Mouse (Mus musculus): ENCODE data around the gene Pou2f2. TPM values are rescaled to one million over a fixed set of nuclear protein-coding genes. Genes with fewer than 3 reads are reported as not detected.

Pou2f2 gene
- polyA plus RNA-seq, 1 experiment = 141 TPM

GRCm38 (mm10) chr7:25131247-25131646, 48.3 kb downstream of the Pou2f2 start:
- peaks cover 11% of the 10 kb centered on the region for H3K9me3 ChIP-seq
- peak overlapping the region; percentile 72 for H3K4me3 ChIP-seq (replicated peaks)
- H3K27me3 ChIP-seq (replicated peaks) = peaks cover 41% of the 10 kb centered on the region
- H3K4me1 ChIP-seq = peaks cover 70% of the 10 kb centered on the region
- TF ChIP-seq FLI1 (IDR thresholded peaks at IDR 0.05; ENCODE audit: low read length) = no peak
- peaks cover 51% of the 10 kb centered on the region for H3K36me3 ChIP-seq (replicated peaks; ENCODE audit: low read length)

GRCm38 (mm10) chr7:25130565-25130964, 49.0 kb downstream of the Pou2f2 start:
- H3K4me3 ChIP-seq (replicated peaks) = peak overlapping the region; percentile 54
- TF ChIP-seq FLI1 (IDR thresholded peaks at IDR 0.05; ENCODE audit: low read length) (no peak), GATA1 (IDR thresholded peaks at IDR 0.05; ENCODE audit: borderline replicate concordance, low read length) (no peak)
- peaks cover 47% of the 10 kb centered on the region for H3K36me3 ChIP-seq (replicated peaks; ENCODE audit: low read length)
- peaks cover 4% of the 10 kb centered on the region for H3K9me3 ChIP-seq
- peaks cover 74% of the 10 kb centered on the region for H3K4me1 ChIP-seq
- peaks cover 35% of the 10 kb centered on the region for H3K27me3 ChIP-seq (replicated peaks)

- H3K4me3 ChIP-seq (replicated peaks) = peak overlapping the region; percentile 87
- TF ChIP-seq GATA1 (IDR thresholded peaks at IDR 0.05; ENCODE audit: borderline replicate concordance, low read length) = no peak
- no peak for TF ChIP-seq FLI1 (IDR thresholded peaks at IDR 0.05; ENCODE audit: low read length)
- H3K9me3 ChIP-seq = no peaks in the 10 kb centered on the region
- peaks cover 37% of the 10 kb centered on the region for H3K36me3 ChIP-seq (replicated peaks; ENCODE audit: low read length)
- H3K4me1 ChIP-seq = peaks cover 72% of the 10 kb centered on the region
- H3K27me3 ChIP-seq (replicated peaks) = peaks cover 26% of the 10 kb centered on the region
These were observed 50.0 kb downstream of the Pou2f2 start for GRCm38 (mm10) chr7:25129390-25129979.

DNA sequence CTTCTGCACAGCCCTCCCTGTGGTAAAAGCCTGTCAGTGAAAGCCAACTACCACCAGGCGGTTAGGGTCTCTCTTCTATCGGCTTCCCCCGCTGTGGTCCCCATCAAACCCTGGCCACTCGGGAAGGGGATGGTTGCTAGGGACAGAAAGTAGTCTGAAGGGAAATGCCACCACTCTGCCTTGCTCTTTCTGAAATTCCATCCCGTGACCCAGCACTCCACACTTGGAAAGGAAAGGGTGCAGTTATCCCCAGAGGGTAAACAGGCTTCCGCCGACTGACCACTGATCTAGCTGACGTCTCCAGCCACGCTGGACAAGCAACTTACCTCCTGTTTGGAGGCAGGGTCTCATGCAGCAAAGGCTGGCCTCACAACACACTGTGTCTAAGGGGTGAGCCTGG, 51.6 kb downstream of the Pou2f2 start:
- H3K36me3 ChIP-seq (replicated peaks; ENCODE audit: low read length) = peaks cover 39% of the 10 kb centered on the region
- peaks cover 70% of the 10 kb centered on the region for H3K4me1 ChIP-seq
- H3K9me3 ChIP-seq = no peaks in the 10 kb centered on the region
- H3K4me3 ChIP-seq (replicated peaks) = no peak overlapping the region
- H3K27me3 ChIP-seq (replicated peaks) = peaks cover 14% of the 10 kb centered on the region
- TF ChIP-seq FLI1 (IDR thresholded peaks at IDR 0.05; ENCODE audit: low read length) = no peak
- TF ChIP-seq GATA1 (IDR thresholded peaks at IDR 0.05; ENCODE audit: borderline replicate concordance, low read length) = no peak

- H3K4me1 ChIP-seq = peaks cover 68% of the 10 kb centered on the region
- peaks cover 8% of the 10 kb centered on the region for H3K27me3 ChIP-seq (replicated peaks)
- peaks cover 53% of the 10 kb centered on the region for H3K36me3 ChIP-seq (replicated peaks; ENCODE audit: low read length)
- no peak overlapping the region for H3K4me3 ChIP-seq (replicated peaks)
- TF ChIP-seq FLI1 (IDR thresholded peaks at IDR 0.05; ENCODE audit: low read length) = no peak
- H3K9me3 ChIP-seq = no peaks in the 10 kb centered on the region
These were observed 53.7 kb downstream of the Pou2f2 start for GRCm38 (mm10) chr7:25125716-25126281.

GRCm38 (mm10) chr7:25121240-25121786, 58.2 kb downstream of the Pou2f2 start:
- no peak for TF ChIP-seq GATA1 (IDR thresholded peaks at IDR 0.05; ENCODE audit: borderline replicate concordance, low read length)
- no peak for TF ChIP-seq FLI1 (IDR thresholded peaks at IDR 0.05; ENCODE audit: low read length)
- no peak overlapping the region for H3K4me3 ChIP-seq (replicated peaks)
- peaks cover 49% of the 10 kb centered on the region for H3K4me1 ChIP-seq
- no peaks in the 10 kb centered on the region for H3K27me3 ChIP-seq (replicated peaks)
- peaks cover 58% of the 10 kb centered on the region for H3K36me3 ChIP-seq (replicated peaks; ENCODE audit: low read length)
- H3K9me3 ChIP-seq = no peaks in the 10 kb centered on the region

DNA sequence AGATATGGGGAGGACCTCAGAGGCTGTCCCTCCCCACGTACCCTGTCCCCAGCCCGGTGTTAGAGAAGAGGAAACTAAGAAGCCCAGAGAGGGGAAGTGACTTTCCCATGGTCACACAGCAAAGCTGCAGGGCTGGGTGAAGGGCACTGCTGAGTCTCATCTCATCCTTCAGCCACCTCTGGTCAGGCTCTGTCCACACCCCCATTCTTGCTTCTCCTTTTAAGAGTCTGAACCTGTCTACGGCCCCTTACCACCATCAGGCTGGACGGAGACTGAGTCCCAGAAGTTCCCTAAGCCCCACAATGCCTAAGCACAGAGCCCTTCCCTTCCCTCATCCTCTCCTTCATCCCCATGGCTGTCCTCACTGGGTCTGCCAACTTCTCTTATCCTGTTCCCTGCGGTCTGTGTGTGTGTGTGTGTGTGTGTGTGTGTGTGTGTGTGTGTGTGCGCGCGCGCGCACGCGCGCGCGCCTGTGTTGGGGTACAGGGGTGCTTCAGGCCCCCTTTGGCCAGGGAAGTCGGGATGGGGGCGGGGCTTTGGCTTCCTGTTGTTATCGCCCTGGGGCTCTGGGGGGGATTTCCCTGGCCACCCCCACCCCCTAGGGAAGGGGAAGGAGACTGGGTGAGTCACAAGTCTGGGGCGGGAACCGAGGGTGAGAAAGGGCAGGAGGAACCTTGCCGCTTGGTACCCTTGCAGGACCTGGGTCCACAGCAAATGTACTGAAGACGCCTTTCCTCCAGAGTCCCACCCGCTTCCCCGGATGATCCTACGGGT, 59.3 kb downstream of the Pou2f2 start:
- peaks cover 65% of the 10 kb centered on the region for H3K36me3 ChIP-seq (replicated peaks; ENCODE audit: low read length)
- peaks cover 44% of the 10 kb centered on the region for H3K4me1 ChIP-seq
- no peak for TF ChIP-seq GATA1 (IDR thresholded peaks at IDR 0.05; ENCODE audit: borderline replicate concordance, low read length)
- no peak for TF ChIP-seq FLI1 (IDR thresholded peaks at IDR 0.05; ENCODE audit: low read length)
- H3K9me3 ChIP-seq = no peaks in the 10 kb centered on the region
- H3K27me3 ChIP-seq (replicated peaks) = no peaks in the 10 kb centered on the region
- H3K4me3 ChIP-seq (replicated peaks) = peak overlapping the region; percentile 81

- no peaks in the 10 kb centered on the region for H3K27me3 ChIP-seq (replicated peaks)
- H3K4me3 ChIP-seq (replicated peaks) = no peak overlapping the region
- peaks cover 16% of the 10 kb centered on the region for H3K4me1 ChIP-seq
- TF ChIP-seq GATA1 (IDR thresholded peaks at IDR 0.05; ENCODE audit: borderline replicate concordance, low read length) (no peak), FLI1 (IDR thresholded peaks at IDR 0.05; ENCODE audit: low read length) (no peak)
- no peaks in the 10 kb centered on the region for H3K9me3 ChIP-seq
- peaks cover 88% of the 10 kb centered on the region for H3K36me3 ChIP-seq (replicated peaks; ENCODE audit: low read length)
These were observed 66.4 kb downstream of the Pou2f2 start for GRCm38 (mm10) chr7:25112956-25113603.

DNA sequence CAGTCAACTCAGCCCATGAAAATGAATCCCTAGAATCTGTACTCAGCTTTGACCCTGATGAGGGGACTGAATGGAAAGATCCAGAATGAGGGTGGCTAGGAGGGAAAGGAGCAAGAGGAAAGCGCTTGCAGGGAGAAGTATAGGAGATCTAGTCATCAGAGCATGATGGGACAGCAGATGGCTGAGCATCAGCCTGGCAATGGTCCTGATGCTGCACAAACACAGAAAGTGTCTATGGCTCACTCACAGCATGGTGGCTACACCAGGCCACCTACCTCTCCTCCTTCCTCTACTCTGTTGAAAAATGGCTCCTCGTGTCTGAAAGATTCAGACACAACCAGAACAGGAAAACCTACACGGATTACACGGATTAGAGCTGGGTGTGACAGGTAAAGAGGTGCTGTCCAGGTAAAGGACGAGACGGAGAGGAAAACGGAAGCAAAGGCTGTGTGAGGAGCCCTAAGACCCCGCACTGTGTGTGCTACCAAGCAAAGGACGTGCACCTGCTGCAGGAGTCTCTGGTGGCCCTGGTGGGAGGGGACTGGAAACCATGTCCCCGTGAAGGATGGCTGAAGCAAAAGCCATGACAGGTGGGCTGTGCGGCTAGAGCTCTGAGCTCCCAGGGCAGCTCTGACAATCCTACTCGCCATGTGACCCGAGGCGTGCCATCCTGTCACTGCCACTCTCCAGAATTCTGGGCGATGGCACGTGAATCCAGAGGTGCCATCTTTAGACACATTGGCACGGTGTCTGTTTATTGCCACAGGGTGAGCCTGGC, 67.2 kb downstream of the Pou2f2 start:
- TF ChIP-seq FLI1 (IDR thresholded peaks at IDR 0.05; ENCODE audit: low read length) (no peak), GATA1 (IDR thresholded peaks at IDR 0.05; ENCODE audit: borderline replicate concordance, low read length) (no peak)
- H3K27me3 ChIP-seq (replicated peaks) = no peaks in the 10 kb centered on the region
- H3K4me3 ChIP-seq (replicated peaks) = no peak overlapping the region
- H3K9me3 ChIP-seq = no peaks in the 10 kb centered on the region
- H3K4me1 ChIP-seq = peaks cover 22% of the 10 kb centered on the region
- peaks cover 89% of the 10 kb centered on the region for H3K36me3 ChIP-seq (replicated peaks; ENCODE audit: low read length)
